Mouse (Mus musculus) v-Abl transformed pro-B cells (cell line): Measurements from ENCODE around the gene Gm49369.
"Not testable (repeated sequence)": the region's sequence is repeated elsewhere in the genome, so short reads cannot be mapped to it uniquely, and the experiment has no call there.

Source experiments
- in situ Hi-C, 2 experiments: fragments of 400-800 bp; cut with MboI; formaldehyde crosslinking; loops; one replicate each; pipeline ENCODE4 v1.15.1; 2025; ENCODE audit not compliant: unreplicated experiment in 2 of 2

Gene Gm49369

GRCm38 (mm10) chr7:142331281-142331680 lies 51.2 kb downstream of the Gm49369 start:
- in situ Hi-C loops = loop anchor here in 1 of 2 experiments (10.0 kb wide), 1 partner anchor 384 kb away; no protein-coding TSS in a partner anchor

- in situ Hi-C loops = loop anchor here in 1 of 2 experiments (10.0 kb wide), 1 partner anchor 385 kb away; no protein-coding TSS in a partner anchor
Measured at GRCm38 (mm10) chr7:142330271-142330724, 52.2 kb downstream of the Gm49369 start.

DNA sequence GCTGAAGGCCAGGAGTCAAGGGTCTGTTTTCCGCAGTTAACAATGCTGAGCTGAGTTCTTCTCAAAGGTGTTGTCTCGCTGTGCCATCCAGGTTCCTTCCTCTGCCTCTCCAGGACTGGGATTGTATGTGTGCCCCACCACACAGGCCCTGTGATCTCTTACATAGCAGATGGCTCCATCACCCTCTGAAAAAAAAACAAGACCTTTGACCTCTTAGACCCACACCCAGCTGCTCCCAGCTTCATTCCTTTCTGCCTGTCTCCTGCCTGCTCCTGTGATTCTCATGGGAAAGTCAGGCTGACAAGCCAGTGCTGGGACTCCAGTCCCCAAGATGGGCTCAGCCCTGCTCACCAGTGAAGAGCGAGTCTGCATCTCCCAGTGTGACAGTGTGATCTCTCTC lies 54.0 kb downstream of the Gm49369 start:
- in situ Hi-C loops = no loop called here

GRCm38 (mm10) chr7:142326714-142327445 lies 55.6 kb downstream of the Gm49369 start:
- in situ Hi-C loops = no loop called here

GRCm38 (mm10) chr7:142323396-142324117 lies 58.9 kb downstream of the Gm49369 start:
- in situ Hi-C loops = no loop called here

DNA sequence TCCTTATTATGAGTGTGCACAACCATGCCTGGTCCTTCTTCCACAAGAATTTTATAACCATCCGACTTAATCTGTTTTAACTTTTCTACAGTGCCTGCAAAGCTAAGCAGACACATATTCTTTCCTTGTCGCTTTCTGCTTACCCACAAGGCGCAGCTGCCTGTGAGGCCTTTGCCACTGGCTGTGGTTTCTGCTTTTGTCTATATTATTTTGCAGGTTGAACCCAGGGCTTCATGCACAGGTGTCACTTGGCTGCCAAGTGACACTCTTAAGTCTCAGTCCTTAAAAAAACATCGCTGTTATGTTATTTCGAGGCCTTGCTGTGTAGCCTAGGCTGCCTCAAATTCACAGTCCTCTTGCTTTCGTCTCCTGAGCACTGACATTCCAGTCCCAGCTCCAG lies 59.8 kb downstream of the Gm49369 start:
- in situ Hi-C loops = no loop called here

- in situ Hi-C loops = not testable (repeated sequence)
Measured at GRCm38 (mm10) chr7:142321637-142322306, 60.7 kb downstream of the Gm49369 start.
